Mouse (Mus musculus): ENCODE data around the gene Pcnx2. TPM values are rescaled to one million over a fixed set of nuclear protein-coding genes. Genes with fewer than 3 reads are reported as not detected.

Gene Pcnx2
- polyA plus RNA-seq, 1 experiment, result 13.7 TPM

DNA sequence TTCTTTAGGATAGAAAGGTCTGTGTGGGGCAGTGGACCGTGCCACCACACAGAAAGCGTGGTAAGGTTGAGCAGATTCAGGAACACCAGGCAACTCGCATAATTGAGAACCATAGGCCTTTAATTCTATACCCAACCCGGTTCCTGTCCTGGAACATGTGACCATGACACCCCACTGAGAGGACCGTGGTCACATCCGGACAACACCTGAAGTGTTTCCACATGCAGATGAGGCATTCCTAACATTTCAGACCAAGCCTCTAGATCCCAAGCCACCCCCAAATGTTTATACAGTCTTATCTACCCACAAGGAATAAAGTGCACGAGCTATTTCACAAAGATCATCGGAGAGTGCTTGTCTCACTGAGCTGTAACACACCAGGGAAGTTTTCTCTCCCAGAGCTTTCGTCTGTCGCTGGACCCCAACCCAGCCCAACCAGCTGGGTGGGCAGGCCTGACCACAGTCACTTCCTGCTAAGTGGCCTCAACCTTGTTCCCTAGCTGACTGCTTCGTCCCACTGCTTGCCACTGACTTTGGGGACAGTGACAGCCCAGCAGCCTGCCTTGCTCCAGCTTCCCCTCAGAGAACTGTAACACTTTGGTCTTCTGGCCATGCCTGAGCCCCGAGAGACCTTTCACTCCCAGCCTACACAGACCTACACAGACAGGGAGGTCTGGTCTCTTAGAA lies 120.5 kb downstream of the Pcnx2 start:
- TF ChIP-seq CTCF (IDR thresholded peaks at IDR 0.05; ENCODE audit: borderline replicate concordance, extremely low read depth, insufficient read depth, insufficient read length), result no peak
- no peak for TF ChIP-seq POLR2A (IDR thresholded peaks at IDR 0.05; ENCODE audit: borderline replicate concordance, extremely low read depth, insufficient read depth, insufficient read length, poor library complexity, severe bottlenecking)
- DNase-seq (ENCODE audit: low read depth), result no peak

DNA sequence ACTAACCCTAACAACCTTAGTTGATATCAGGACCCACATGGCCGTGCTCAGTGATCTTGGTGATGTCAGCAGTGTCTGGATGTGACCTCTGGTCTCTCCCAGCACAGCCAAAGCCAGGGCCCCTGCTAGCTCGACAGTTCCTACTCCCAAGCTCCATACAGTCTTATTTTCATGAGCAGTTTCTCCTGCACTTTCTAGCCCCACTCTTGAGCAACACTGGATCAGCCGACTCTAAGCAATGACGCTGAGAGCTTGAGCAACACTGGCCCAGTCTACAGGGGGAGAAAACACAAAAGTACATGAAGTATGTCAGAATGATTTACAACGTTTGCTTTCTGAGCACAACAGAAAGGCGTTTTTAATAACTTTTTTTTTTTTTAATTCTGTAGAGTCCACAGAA lies 121.3 kb downstream of the Pcnx2 start:
- TF ChIP-seq POLR2A (IDR thresholded peaks at IDR 0.05; ENCODE audit: borderline replicate concordance, extremely low read depth, insufficient read depth, insufficient read length, poor library complexity, severe bottlenecking), result no peak
- TF ChIP-seq CTCF (IDR thresholded peaks at IDR 0.05; ENCODE audit: borderline replicate concordance, extremely low read depth, insufficient read depth, insufficient read length), result no peak
- DNase-seq (ENCODE audit: low read depth), result no peak

DNA sequence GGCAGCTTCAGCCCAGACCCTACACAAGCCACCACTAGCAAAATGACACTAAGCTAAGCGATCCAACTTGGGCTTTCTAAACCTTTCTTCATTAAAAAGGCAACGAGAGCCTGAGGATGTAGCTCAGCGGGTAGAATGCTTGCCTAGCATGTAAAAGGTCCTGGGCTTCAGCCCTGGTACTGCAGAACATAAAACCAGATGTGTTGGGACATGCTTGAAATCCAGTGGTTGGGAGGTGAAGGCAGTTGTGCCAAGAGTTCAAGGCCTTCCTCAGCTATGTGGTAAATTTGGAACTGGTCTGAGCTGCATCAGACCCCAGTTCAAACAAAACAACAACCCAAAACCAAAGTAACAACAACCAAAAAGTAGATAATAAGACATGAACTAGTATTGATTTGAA lies 121.8 kb downstream of the Pcnx2 start:
- DNase-seq (ENCODE audit: low read depth), result no peak
- no peak for TF ChIP-seq POLR2A (IDR thresholded peaks at IDR 0.05; ENCODE audit: borderline replicate concordance, extremely low read depth, insufficient read depth, insufficient read length, poor library complexity, severe bottlenecking)
- no peak for TF ChIP-seq CTCF (IDR thresholded peaks at IDR 0.05; ENCODE audit: borderline replicate concordance, extremely low read depth, insufficient read depth, insufficient read length)

DNA sequence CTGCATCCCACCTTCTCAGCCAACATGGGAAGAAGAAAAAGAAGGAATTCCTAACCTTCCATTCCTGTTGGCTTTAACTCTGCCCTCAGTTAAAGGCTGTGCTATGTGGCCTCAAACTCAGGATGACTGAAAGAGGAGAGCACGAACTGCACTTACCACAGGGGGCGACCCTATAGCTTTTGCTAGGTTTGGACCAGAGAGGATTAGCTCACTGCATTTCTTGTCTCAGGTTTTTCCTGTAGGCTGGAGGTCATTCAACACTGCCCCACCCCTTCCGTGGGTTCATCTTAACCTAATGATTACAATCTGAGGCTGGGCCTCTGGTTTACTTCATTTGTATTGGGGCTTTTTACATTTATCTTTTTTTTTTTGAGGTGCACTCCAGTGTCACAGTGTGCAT lies 123.1 kb downstream of the Pcnx2 start:
- no peak for TF ChIP-seq CTCF (IDR thresholded peaks at IDR 0.05; ENCODE audit: borderline replicate concordance, extremely low read depth, insufficient read depth, insufficient read length)
- no peak for TF ChIP-seq POLR2A (IDR thresholded peaks at IDR 0.05; ENCODE audit: borderline replicate concordance, extremely low read depth, insufficient read depth, insufficient read length, poor library complexity, severe bottlenecking)
- no peak for DNase-seq (ENCODE audit: low read depth)

DNA sequence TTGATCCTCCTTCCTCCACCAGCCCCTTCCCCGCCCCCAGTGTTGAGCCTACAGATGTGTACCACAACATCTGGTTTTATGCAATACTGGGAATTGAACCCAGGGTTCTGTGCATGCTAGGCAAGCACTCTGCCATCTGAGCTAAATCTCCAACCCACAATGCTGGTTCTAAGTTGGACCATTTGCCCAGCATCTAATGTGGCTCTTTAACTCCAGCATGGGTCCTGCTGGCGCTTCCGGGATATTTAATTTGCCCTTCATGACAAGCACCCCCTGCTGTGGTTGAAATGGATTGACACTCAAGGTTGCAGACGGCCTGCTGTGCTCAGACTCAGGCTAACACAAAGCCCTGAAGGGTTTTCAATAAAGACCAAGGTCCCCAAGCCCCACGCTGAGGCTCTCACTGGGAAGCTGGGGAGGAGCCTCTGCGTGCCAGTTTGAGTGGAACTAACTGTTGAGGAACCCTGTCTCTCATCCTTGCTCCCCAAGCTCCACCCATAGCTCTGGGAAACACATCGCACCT lies 124.8 kb downstream of the Pcnx2 start:
- DNase-seq (ENCODE audit: low read depth), result no peak
- TF ChIP-seq POLR2A (IDR thresholded peaks at IDR 0.05; ENCODE audit: borderline replicate concordance, extremely low read depth, insufficient read depth, insufficient read length, poor library complexity, severe bottlenecking), result no peak
- TF ChIP-seq CTCF (IDR thresholded peaks at IDR 0.05; ENCODE audit: borderline replicate concordance, extremely low read depth, insufficient read depth, insufficient read length), result no peak

DNA sequence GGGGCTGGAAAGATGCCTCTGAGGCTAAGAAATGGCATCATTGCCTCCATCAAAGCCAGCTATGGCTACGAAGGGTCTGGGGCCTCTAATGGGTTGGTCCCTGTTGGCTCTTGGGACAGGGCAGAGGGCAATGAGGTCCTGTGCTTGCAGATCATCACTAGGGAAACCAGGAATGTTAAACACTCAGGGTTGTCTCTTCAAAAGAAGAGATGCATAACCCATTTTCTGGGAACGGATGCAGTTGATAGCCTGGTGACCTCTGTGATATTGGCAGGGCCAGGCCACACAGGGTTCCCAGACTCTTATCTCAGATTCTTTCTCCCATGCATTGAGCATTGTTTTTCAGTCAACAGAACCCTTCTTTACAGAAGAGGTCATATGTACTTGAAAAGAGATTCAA lies 125.8 kb downstream of the Pcnx2 start:
- TF ChIP-seq POLR2A (IDR thresholded peaks at IDR 0.05; ENCODE audit: borderline replicate concordance, extremely low read depth, insufficient read depth, insufficient read length, poor library complexity, severe bottlenecking), result no peak
- no peak for TF ChIP-seq CTCF (IDR thresholded peaks at IDR 0.05; ENCODE audit: borderline replicate concordance, extremely low read depth, insufficient read depth, insufficient read length)
- no peak for DNase-seq (ENCODE audit: low read depth)

DNA sequence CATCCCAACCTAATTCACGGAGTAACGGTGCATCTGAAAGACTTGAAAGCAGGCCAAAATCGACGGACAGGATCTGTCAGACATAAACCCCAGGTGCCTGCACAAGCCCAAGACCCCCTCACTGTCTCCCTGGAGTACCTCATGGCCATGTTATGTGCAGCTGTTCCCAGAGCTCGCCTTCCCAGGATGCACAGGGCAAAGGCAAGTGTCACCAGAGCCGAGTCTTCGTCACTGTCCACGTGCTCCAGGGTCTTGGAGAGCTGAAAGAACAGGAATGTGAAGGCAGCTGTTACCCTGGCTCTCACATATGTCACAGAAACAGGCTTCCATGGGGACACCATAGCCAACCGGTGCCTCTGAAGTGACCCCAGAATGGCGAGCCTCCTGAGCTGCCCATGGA lies 130.0 kb downstream of the Pcnx2 start:
- DNase-seq (ENCODE audit: low read depth), result no peak
- TF ChIP-seq POLR2A (IDR thresholded peaks at IDR 0.05; ENCODE audit: borderline replicate concordance, extremely low read depth, insufficient read depth, insufficient read length, poor library complexity, severe bottlenecking), result no peak
- no peak for TF ChIP-seq CTCF (IDR thresholded peaks at IDR 0.05; ENCODE audit: borderline replicate concordance, extremely low read depth, insufficient read depth, insufficient read length)

DNA sequence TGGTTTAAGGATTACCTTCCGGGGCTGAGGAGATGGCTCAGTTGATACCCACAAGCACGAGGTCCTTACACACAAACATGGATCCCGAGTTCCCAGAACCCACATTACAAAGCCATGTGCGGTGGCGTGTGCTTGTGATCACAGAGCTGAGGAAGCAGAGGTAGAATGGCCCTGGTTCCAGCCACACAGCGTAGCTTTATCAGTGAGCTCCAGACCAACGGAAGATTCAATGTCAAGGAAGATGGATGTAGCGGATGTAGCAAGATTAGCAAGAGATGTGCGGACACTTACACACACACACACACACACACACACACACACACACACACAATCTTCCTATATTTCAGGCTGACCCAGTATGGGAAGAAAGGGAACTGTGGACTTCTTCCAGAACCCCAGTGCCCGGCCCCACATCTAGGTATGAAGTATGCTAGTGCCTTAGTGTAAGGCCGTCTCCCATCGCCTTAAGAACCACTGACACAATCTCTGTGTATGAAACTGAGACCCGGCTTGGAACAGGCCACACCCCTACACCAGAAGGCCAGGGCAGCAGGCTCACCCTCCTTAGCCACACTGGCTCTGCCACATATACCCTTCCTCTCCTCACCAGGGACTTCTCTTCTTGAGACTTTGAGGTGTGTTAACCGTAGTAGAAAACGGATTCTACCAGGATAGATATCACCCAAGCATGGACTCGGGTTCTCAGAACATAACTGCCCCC lies 134.9 kb downstream of the Pcnx2 start:
- no peak for TF ChIP-seq CTCF (IDR thresholded peaks at IDR 0.05; ENCODE audit: borderline replicate concordance, extremely low read depth, insufficient read depth, insufficient read length)
- TF ChIP-seq POLR2A (IDR thresholded peaks at IDR 0.05; ENCODE audit: borderline replicate concordance, extremely low read depth, insufficient read depth, insufficient read length, poor library complexity, severe bottlenecking), result no peak
- no peak for DNase-seq (ENCODE audit: low read depth)

DNA sequence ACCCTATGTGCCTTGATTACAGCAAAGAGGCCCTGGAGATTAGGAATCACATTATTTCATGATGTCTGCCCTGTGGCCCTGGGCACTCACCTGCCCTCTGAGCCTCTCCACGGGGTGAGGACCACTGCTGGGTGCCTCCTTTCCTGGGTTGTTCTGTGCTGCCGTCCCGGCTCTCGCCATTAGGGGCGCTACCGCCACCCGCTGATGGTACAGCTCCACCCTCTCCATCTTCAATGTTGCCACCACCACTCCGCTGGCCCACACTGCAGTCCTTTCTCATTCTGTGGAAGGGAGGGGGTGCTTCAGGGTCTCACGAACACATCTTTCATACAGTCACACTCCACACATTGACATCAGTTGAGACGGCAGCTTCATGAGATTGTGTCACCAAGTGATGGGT lies 139.1 kb downstream of the Pcnx2 start:
- TF ChIP-seq CTCF (IDR thresholded peaks at IDR 0.05; ENCODE audit: borderline replicate concordance, extremely low read depth, insufficient read depth, insufficient read length), result peak; percentile 51
- no peak for TF ChIP-seq POLR2A (IDR thresholded peaks at IDR 0.05; ENCODE audit: borderline replicate concordance, extremely low read depth, insufficient read depth, insufficient read length, poor library complexity, severe bottlenecking)
- DNase-seq (ENCODE audit: low read depth), result no peak

DNA sequence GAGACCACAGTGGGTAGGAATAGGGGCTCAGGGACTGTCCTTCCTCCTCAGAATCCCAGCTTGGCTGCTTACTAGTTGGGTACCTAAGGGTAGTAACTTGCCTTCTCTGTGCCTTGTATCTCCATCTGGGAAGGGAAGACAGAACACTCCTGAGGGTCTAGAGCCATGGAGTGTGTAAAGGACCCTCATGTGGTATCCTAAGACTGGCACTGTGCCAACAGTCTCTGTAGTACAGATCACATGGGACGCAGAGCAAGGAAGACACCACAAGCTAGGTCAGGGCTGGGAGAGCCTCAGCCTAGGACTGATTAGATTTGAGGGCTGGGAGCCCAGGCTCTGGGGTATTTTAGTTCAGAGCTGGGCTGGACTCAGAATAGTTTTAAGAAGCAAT lies 141.0 kb downstream of the Pcnx2 start:
- DNase-seq (ENCODE audit: low read depth), result no peak
- TF ChIP-seq CTCF (IDR thresholded peaks at IDR 0.05; ENCODE audit: borderline replicate concordance, extremely low read depth, insufficient read depth, insufficient read length) (no peak), POLR2A (IDR thresholded peaks at IDR 0.05; ENCODE audit: borderline replicate concordance, extremely low read depth, insufficient read depth, insufficient read length, poor library complexity, severe bottlenecking) (no peak)

DNA sequence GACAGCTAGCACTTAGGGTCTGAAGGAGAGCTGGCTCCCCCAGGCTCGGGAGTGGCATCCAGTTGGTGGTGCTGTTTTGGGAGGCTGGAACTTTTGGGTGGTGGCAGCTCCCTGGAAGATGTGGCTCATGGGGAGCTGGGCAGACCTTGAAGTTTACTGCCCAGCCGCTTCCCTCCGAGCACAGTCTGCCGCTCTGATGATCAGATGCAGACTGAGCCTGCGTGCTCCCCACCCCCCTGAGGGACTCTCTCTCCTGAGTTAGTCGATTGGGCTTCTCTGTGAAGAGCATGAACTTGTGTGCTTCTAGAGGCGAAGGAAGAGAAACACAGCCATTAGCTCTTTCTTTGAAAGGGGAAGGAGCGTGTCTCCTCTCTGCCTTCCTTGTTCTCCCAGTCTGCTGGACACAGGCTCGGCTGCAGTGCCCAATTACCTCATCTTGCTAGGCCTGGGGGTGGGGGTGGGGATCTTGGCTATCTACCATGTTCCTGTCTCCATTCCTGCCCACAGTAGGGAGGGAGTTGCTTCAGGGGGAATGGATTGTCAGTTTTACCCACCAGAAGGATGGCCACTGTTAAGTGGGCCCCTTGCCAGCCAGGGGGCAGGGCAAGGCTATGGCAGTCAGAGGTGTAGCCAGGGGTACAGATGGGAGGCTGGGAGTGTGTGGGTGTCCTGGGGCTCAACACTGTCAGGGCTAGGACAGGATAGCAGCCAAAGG lies 141.6 kb downstream of the Pcnx2 start:
- TF ChIP-seq POLR2A (IDR thresholded peaks at IDR 0.05; ENCODE audit: borderline replicate concordance, extremely low read depth, insufficient read depth, insufficient read length, poor library complexity, severe bottlenecking), result no peak
- no peak for TF ChIP-seq CTCF (IDR thresholded peaks at IDR 0.05; ENCODE audit: borderline replicate concordance, extremely low read depth, insufficient read depth, insufficient read length)
- DNase-seq (ENCODE audit: low read depth), result peak; percentile 86
